Mouse (Mus musculus): ENCODE data around the gene Nlgn3.
A peak's percentile ranks its signal among the peaks of the same experiment; 100 is the strongest.
"Not testable (repeated sequence)": the region's sequence is repeated elsewhere in the genome, so short reads cannot be mapped to it uniquely, and the experiment has no call there.

The Nlgn3 gene

DNA sequence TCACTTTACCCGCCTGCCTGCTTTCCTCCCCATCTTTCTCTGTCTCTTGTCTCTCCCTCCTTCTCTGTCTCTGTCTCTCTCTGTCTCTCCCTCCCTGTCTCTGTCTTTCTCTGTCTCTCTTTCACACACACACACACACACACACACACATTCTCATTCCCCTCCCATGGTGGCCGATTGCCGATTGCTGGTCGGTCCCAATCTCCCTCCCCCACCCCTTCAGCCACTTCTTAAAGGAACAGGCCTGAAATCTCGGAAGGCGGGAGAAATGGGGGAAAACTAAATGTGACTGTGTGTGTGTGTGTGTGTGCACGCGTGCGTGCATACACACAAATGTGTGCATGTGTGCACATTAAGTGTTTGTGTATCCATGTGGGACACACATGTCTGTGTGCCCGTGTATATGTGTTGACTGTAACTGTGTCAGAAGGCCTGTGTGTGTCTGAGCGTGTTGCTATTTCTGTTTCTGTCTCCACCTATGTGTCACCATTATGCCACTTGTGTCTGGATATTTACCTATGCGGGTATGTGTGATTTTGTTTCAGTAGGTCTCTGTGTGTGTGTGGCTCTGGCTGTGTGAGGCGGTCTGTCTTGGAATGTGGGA, 1.6 kb downstream of the Nlgn3 start:
- DNase-seq (ENCODE audit: low read depth) = no peak

- DNase-seq (ENCODE audit: low read depth) = no peak
These were observed 2.7 kb downstream of the Nlgn3 start for GRCm38 (mm10) chrX:101301654-101302053.

DNA sequence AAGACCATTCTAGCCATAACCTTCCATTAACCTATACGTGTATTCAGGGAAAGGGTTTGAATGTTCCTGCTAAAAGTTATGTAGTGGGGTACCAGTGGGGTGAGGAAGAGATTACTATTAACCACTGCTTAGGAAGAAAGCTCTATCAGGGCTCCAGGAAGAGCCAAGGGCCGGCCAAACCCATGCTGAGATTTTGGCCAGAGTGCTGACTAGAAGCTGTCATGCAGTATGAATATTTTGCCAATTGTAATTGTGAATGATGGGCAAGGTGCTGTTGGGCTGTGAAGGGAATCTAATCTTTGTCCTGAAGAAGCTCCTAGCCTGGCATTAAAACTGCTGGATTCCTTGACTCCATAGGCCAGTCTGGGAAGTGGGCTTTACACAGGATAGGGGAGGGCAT, 5.7 kb downstream of the Nlgn3 start:
- no peak for DNase-seq (ENCODE audit: low read depth)

- DNase-seq (ENCODE audit: low read depth) = no peak
These were observed 10.3 kb downstream of the Nlgn3 start for GRCm38 (mm10) chrX:101309299-101309698.

DNA sequence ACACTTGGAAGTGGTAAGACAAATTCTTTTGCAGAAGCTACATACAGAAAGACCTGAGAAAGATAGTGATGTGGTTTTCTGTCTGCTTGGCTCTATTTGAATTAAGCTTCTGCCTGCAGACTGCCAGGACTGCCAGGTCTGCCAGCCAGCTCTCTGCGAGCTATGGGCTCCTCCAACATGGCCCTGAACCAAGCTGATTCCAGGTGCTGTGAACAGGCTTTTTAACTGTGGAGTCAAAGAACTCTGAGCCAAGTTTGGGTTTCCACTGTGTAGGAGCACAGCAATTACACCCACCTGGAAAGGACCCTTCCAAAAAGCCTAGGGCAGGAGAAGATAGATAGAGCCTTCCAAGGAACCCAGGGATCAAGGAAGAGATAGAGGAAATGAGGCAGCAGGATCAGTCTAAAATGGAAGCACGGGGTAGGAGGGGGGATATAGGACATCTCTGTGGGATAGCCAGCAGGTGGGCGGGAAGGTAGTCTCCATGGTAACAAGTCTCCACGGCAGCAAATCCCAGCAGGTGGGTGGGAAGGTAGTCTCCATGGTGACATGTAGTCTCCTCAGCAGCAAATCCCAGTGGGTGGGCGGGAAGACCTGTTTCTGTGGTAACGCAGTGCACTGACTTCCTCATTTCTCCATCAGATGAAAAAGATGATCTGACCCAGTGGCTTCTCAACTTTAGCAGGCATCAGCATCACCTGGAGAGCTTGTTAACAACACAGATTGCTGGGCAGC, 14.8 kb downstream of the Nlgn3 start:
- no peak for DNase-seq (ENCODE audit: low read depth)

DNA sequence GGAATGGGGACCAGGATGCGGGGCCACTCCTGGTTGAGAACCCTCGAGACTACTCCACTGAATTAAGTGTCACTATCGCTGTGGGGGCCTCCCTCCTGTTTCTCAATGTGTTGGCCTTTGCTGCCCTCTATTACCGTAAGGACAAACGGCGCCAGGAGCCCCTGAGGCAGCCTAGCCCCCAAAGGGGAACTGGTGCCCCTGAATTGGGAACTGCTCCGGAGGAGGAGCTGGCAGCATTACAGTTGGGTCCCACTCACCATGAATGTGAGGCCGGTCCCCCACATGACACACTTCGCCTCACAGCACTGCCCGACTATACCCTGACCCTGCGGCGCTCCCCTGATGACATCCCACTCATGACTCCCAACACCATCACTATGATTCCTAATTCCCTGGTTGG, 20.8 kb downstream of the Nlgn3 start:
- no peak for DNase-seq (ENCODE audit: low read depth)

GRCm38 (mm10) chrX:101325989-101326899, 27.3 kb downstream of the Nlgn3 start:
- no peak for DNase-seq (ENCODE audit: low read depth)

GRCm38 (mm10) chrX:101329372-101330028, 30.5 kb downstream of the Nlgn3 start:
- DNase-seq (ENCODE audit: low read depth) = peak; percentile 21

DNA sequence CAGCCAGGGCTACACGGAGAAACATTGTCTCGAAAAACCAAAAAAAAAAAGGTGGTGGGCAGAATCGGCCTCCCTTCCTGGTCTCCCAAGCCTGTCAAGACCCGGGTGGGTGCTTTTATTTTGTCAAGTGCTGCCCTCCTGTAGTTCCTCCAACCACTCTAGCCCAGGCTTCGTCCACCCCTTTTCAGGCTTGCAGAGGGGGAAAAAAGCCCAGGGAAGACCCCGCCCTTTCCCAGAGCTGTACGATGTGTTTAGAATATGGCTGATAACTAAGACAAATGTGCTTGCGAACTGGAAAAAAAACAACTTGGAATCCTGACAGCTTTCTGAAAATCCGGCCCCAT, 33.0 kb downstream of the Nlgn3 start:
- DNase-seq (ENCODE audit: low read depth) = no peak

- peak; percentile 93 for DNase-seq (ENCODE audit: low read depth)
These were observed 33.6 kb downstream of the Nlgn3 start for GRCm38 (mm10) chrX:101332375-101333211.

DNA sequence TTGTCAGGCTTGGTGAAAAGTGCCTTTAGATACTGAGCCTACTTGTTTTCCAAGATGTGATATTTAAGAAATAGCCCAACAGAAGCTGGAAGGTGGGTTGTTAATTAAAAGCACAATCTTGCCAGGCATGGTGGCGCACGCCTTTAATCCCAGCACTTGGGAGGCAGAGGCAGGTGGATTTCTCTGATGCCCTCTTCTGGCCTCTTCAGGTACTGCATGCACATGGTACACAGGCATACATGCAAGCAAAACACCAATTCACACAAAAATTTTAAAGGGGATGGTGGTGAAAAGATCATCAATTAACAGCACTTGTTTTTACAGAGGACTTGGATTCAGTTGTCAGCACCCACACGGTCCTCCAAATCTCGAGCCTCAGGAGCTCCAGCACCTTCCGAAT, 35.6 kb downstream of the Nlgn3 start:
- DNase-seq (ENCODE audit: low read depth) = no peak

DNA sequence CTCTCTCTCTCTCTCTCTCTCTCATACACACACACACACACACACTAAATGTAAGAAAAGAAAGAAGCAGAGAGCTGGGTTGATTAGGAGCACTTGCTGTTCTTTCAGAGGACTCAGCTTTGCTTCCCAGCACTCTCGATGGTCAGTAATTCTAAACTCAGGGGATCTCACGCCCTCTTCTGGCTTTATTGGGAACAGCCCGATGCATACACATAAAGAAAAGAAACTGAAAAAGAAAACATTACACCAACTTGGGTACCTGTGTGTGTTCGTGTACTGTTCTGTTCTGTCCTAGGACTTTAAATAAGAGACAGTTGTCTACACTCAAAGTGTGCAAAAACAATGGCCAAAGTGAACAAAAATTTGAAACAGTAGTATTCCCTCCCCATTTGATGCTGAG, 39.7 kb downstream of the Nlgn3 start:
- no peak for DNase-seq (ENCODE audit: low read depth)

- not testable (repeated sequence) for DNase-seq (ENCODE audit: low read depth)
These were observed 43.9 kb downstream of the Nlgn3 start for GRCm38 (mm10) chrX:101342837-101343236.

DNA sequence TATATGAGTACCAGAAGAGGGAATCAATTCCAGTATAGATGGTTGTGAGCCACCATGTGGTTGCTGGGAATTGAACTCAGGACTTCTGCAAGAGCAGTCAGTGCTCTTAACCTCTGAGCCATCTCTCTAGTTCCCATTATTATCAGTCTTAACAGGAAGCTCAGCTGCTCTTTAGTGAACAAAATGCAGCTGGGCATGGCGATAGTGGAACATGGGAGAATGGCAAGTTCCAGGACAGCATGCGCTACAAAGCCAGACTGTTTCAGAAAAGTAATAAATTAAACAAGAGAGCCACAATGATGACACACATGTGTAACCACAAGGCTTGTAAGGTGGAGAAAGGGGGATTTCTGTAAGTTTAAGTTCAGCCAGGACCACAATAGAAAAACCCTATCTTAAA, 46.5 kb downstream of the Nlgn3 start:
- DNase-seq (ENCODE audit: low read depth) = no peak

DNA sequence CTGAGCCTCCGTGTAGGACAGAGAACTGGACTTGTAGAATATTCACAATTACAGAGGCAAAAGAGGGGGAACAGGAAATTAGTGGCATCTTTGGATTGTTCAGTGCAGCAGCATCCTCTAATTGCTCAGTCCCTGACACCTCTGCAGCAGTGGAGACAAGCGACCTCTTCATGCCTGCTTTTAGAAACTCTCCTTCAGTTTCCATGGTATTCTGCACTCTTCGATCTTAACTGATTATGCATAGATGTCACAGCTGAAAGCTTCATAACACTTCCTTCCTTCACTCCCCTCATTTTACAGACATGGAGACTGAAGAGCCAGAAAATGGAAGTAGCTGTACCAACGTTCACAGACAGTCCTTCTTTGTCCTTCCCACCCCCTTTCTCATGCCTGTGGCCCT, 47.5 kb downstream of the Nlgn3 start:
- no peak for DNase-seq (ENCODE audit: low read depth)

- no peak for DNase-seq (ENCODE audit: low read depth)
These were observed 52.2 kb downstream of the Nlgn3 start for GRCm38 (mm10) chrX:101351188-101351587.

GRCm38 (mm10) chrX:101358902-101359301, 59.9 kb downstream of the Nlgn3 start:
- DNase-seq (ENCODE audit: low read depth) = not testable (repeated sequence)

GRCm38 (mm10) chrX:101369001-101369400, 70.0 kb downstream of the Nlgn3 start:
- DNase-seq (ENCODE audit: low read depth) = peak; percentile 34

DNA sequence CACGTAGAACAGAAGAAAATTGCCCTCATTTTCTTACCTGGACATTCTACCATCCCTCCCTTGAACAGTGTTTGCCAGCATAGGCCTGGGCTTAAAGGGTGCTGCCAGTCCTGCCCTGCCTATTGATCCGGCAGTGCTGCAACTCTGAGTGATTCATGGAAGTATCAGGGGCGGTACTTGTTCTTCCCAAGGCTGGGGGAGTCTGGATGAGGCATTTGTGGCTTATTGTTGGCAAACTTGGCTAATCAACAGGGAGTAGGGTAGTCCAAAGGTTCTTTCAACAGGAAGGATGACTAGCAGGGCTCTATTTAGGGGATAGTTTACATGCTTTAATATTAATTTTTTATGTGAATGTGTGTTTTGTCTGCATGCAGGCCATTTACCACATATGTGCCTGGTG, 71.6 kb downstream of the Nlgn3 start:
- no peak for DNase-seq (ENCODE audit: low read depth)

DNA sequence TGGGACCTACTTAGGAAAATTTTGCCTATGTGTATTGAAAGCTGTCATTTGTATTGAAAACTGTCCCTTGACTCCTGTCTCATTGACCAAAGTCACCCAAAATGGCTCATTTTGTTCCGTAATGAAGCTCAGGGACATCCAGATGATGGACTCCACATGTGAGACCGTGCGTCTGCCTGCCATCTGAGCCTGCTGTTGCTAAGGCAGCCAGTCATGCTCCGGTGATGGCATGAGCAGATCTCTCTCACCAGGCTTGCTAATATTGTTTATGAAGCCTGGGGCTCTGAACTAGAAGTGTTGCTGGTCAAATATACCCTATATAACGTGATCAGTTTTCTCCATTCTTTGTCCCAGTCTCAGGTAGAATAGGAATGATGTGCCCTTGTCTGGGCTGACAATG, 74.0 kb downstream of the Nlgn3 start:
- DNase-seq (ENCODE audit: low read depth) = no peak

Measured in fibroblast of lung, adult 2 months (primary cell).